Mouse (Mus musculus) neural tube, embryonic 15.5 days (tissue): Measurements from ENCODE around the gene Ddx6. TPM values are rescaled to one million over a fixed set of nuclear protein-coding genes. Genes with fewer than 3 reads are reported as not detected.
A peak's percentile ranks its signal among the peaks of the same experiment; 100 is the strongest.

ENCODE experiments used
- ATAC-seq: fragments of 200-750 bp; cut with Nextera tagmentation; 2 replicates; pipeline ENCODE4 v1.8.0; 2017; ENCODE audit warnings: mild to moderate bottlenecking, moderate TSS enrichment, moderate library complexity; ENCODE audit not compliant: low FRiP score
- H3K27ac ChIP-seq: fragments of 300-500 bp; sonication (generic); replicated peaks from 2 replicates; pipeline ENCODE4 v1.5.1; 2015; ENCODE audit warnings: mild to moderate bottlenecking, inconsistent platforms
- H3K27me3 ChIP-seq: fragments of 300-500 bp; sonication (generic); replicated peaks from 2 replicates; pipeline ENCODE4 v1.6.1; 2015; ENCODE audit warnings: inconsistent platforms
- H3K36me3 ChIP-seq: fragments of 300-500 bp; sonication (generic); 2 replicates; pipeline ENCODE4 v1.6.1; 2015; ENCODE audit warnings: inconsistent platforms
- H3K4me1 ChIP-seq: fragments of 300-500 bp; sonication (generic); 2 replicates; pipeline ENCODE4 v1.6.1; 2015; ENCODE audit warnings: inconsistent platforms
- H3K4me2 ChIP-seq: fragments of 300-500 bp; sonication (generic); 2 replicates; pipeline ENCODE4 v1.6.1; 2015; ENCODE audit warnings: inconsistent platforms, mild to moderate bottlenecking, moderate library complexity
- H3K4me3 ChIP-seq: fragments of 300-500 bp; sonication (generic); replicated peaks from 2 replicates; pipeline ENCODE4 v1.5.1; 2015; ENCODE audit warnings: mild to moderate bottlenecking, inconsistent platforms
- H3K9ac ChIP-seq: fragments of 300-500 bp; sonication (generic); replicated peaks from 2 replicates; pipeline ENCODE4 v1.6.1; 2015; ENCODE audit warnings: mild to moderate bottlenecking, inconsistent platforms
- H3K9me3 ChIP-seq: fragments of 300-500 bp; sonication (generic); replicated peaks from 2 replicates; pipeline ENCODE4 v1.6.1; 2016; ENCODE audit warnings: inconsistent platforms
- WGBS: fragments of 180-500 bp; shearing (Covaris S2); methylation state at CpG from one replicate; pipeline ENCODE4 v1.1.7; 2015; ENCODE audit warnings: mixed read lengths; 5-methylcytosine and 5-hydroxymethylcytosine counted together
- polyA plus RNA-seq: library from polyadenylated mRNA; unstranded; fragments of >200 nt; fragmentation: Nextera tagmentation; extraction: Ambion mirVana; gene quantifications from 2 replicates; pipeline ENCODE4 v1.2.1, GENCODE M21; 2015

Gene Ddx6
- polyA plus RNA-seq, 1 experiment from 2014 or later: 15.1 TPM

- no peaks in the 10 kb centered on the region for H3K27me3 ChIP-seq
- H3K4me3 ChIP-seq: no peak within 1 kb of the TSS
- H3K27ac ChIP-seq: no peak within 1 kb of the TSS
- no peaks in the 10 kb centered on the region for H3K36me3 ChIP-seq
- H3K9me3 ChIP-seq: no peaks in the 10 kb centered on the region
- ATAC-seq: no peak
- no peak within 1 kb of the TSS for H3K9ac ChIP-seq
- H3K4me2 ChIP-seq: no peak within 1 kb of the TSS
- no peaks in the 10 kb centered on the region for H3K4me1 ChIP-seq
- WGBS: 97% methylated on average over 3 of the region's 3 CpGs
These were observed 68.3 kb downstream of the Ddx6 start, which contains the start of gene Treh for GRCm38 (mm10) chr9:44673005-44673404. TSS of gene Treh (plus strand) at chr9:44673233.

GRCm38 (mm10) chr9:44678288-44678871 lies 73.7 kb downstream of the Ddx6 start:
- 90% methylated on average over 2 of the region's 2 CpGs for WGBS
- Histone ChIP-seq H3K9me3 (no peaks in the 10 kb centered on the region), H3K36me3 (no peaks in the 10 kb centered on the region), H3K4me3 (no peak overlapping the region), H3K9ac (no peak overlapping the region), H3K4me2 (no peak overlapping the region), H3K27me3 (no peaks in the 10 kb centered on the region), H3K27ac (no peak overlapping the region), H3K4me1 (no peaks in the 10 kb centered on the region)
- ATAC-seq: no peak

GRCm38 (mm10) chr9:44679565-44679964 lies 74.9 kb downstream of the Ddx6 start:
- Histone ChIP-seq H3K9ac (no peak overlapping the region), H3K4me3 (no peak overlapping the region), H3K4me1 (no peaks in the 10 kb centered on the region), H3K36me3 (no peaks in the 10 kb centered on the region), H3K27me3 (no peaks in the 10 kb centered on the region), H3K27ac (no peak overlapping the region), H3K4me2 (no peak overlapping the region), H3K9me3 (no peaks in the 10 kb centered on the region)
- WGBS: 50% methylated on average over 5 of the region's 5 CpGs
- no peak for ATAC-seq

GRCm38 (mm10) chr9:44683046-44683445 lies 78.4 kb downstream of the Ddx6 start:
- Histone ChIP-seq H3K27ac (no peak overlapping the region), H3K36me3 (peaks cover 17% of the 10 kb centered on the region), H3K4me2 (no peak overlapping the region), H3K9ac (no peak overlapping the region), H3K4me3 (no peak overlapping the region), H3K4me1 (peaks cover 17% of the 10 kb centered on the region), H3K9me3 (no peaks in the 10 kb centered on the region), H3K27me3 (no peaks in the 10 kb centered on the region)
- 88% methylated on average over 8 of the region's 8 CpGs for WGBS
- ATAC-seq: no peak

- peaks cover 17% of the 10 kb centered on the region for H3K4me1 ChIP-seq
- ATAC-seq: peak; percentile 68
- H3K4me3 ChIP-seq: no peak overlapping the region
- H3K9me3 ChIP-seq: no peaks in the 10 kb centered on the region
- H3K9ac ChIP-seq: 0 out of 2 replicates have a peak overlapping the region, but pooled peaks have one; percentile 17
- 0 out of 2 replicates have a peak overlapping the region, but pooled peaks have one; percentile 51 for H3K27ac ChIP-seq
- no peak overlapping the region for H3K4me2 ChIP-seq
- H3K36me3 ChIP-seq: peaks cover 25% of the 10 kb centered on the region
- 28% methylated on average over 14 of the region's 14 CpGs for WGBS
- no peaks in the 10 kb centered on the region for H3K27me3 ChIP-seq
These were observed 80.9 kb downstream of the Ddx6 start for GRCm38 (mm10) chr9:44685346-44686330.

- Histone ChIP-seq H3K27me3 (no peaks in the 10 kb centered on the region), H3K9ac (no peak overlapping the region), H3K36me3 (peaks cover 30% of the 10 kb centered on the region), H3K9me3 (no peaks in the 10 kb centered on the region), H3K4me3 (no peak overlapping the region), H3K4me1 (peaks cover 17% of the 10 kb centered on the region), H3K27ac (peak overlapping the region; percentile 51; the same call in 1 of the 2 replicates), H3K4me2 (no peak overlapping the region)
- WGBS: 29% methylated on average over 5 of the region's 5 CpGs
- ATAC-seq: peak; percentile 62; the same call in 1 of the 2 replicates
These were observed 81.9 kb downstream of the Ddx6 start for GRCm38 (mm10) chr9:44686638-44687037.

GRCm38 (mm10) chr9:44688013-44688412 lies 83.3 kb downstream of the Ddx6 start:
- peaks cover 40% of the 10 kb centered on the region for H3K36me3 ChIP-seq
- no peaks in the 10 kb centered on the region for H3K27me3 ChIP-seq
- ATAC-seq: no peak
- H3K27ac ChIP-seq: no peak overlapping the region
- peaks cover 22% of the 10 kb centered on the region for H3K4me1 ChIP-seq
- H3K9ac ChIP-seq: no peak overlapping the region
- H3K4me2 ChIP-seq: no peak overlapping the region
- WGBS: 68% methylated on average over 9 of the region's 9 CpGs
- H3K4me3 ChIP-seq: no peak overlapping the region
- no peaks in the 10 kb centered on the region for H3K9me3 ChIP-seq

Other genes with a start within 250 kb of the Ddx6 start
- 37.4 and 40.8 TPM in 2 replicates for gene Vps11, start 243.2 kb upstream of the Ddx6 start, polyA plus RNA-seq
- 26.5 and 30.8 TPM in 2 replicates for gene Hyou1, start 225.4 kb upstream of the Ddx6 start, polyA plus RNA-seq
- 61.3 and 69.8 TPM in 2 replicates for gene Slc37a4, start 208.0 kb upstream of the Ddx6 start, polyA plus RNA-seq
- 1,003 and 1,094 TPM in 2 replicates for gene Rps25, start 197.8 kb upstream of the Ddx6 start, polyA plus RNA-seq
- 261 and 302 TPM in 2 replicates for gene Trappc4, start 197.3 kb upstream of the Ddx6 start, polyA plus RNA-seq
- gene Ccdc84, start 186.3 kb upstream of the Ddx6 start, polyA plus RNA-seq: 32.4 and 36.4 TPM in 2 replicates
- gene Foxr1, start 163.8 kb upstream of the Ddx6 start, polyA plus RNA-seq: 0.09 TPM in 1 of 2 replicates, not detected in the other
- 0.73 TPM in 1 of 2 replicates, not detected in the other for gene Upk2, start 149.9 kb upstream of the Ddx6 start, polyA plus RNA-seq
- 9.7 and 11.5 TPM in 2 replicates for gene Bcl9l, start 122.1 kb upstream of the Ddx6 start, polyA plus RNA-seq
- gene Cxcr5, start 43.0 kb upstream of the Ddx6 start, polyA plus RNA-seq: 0.26 TPM in 1 of 2 replicates, not detected in the other
- gene Treh, start 68.3 kb downstream of the Ddx6 start, polyA plus RNA-seq: not detected in 2 replicates
- 30.2 and 36.1 TPM in 2 replicates for gene Phldb1, start 130.3 kb downstream of the Ddx6 start, polyA plus RNA-seq
- gene Arcn1, start 163.0 kb downstream of the Ddx6 start, polyA plus RNA-seq: 135 and 145 TPM in 2 replicates
- gene Ift46, start 163.0 kb downstream of the Ddx6 start, polyA plus RNA-seq: 133 and 136 TPM in 2 replicates
- 25.8 and 28.9 TPM in 2 replicates for gene Tmem25, start 194.4 kb downstream of the Ddx6 start, polyA plus RNA-seq
- gene Ttc36, start 198.2 kb downstream of the Ddx6 start, polyA plus RNA-seq: 0.22 and 0.77 TPM in 2 replicates